Comparison of ENCODE assay signal across 11 mouse cellular contexts in the genomic region with DNA sequence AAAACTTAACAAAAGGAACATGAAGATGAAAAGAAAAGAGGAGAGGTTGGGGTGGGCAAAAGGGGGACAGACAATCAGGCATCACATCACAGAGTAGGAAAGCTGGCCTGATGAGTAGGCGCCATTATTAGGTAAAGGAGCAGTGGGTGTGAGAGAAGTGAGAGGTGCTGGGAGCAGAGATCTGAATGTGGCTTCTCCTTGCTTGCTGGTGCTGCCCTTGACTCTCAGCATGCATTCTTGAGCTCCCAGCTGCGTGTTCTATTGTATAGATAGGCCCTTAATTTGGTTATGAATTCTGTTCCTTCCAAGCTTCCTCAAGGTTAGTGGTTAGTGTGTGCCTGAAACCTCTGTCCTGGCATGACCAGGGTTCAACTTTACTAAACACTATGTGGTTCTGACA.
"Had no signal": no experiment of that assay in that cellular context is flagged by ENCODE, and none has a peak within 500 bp of the region (broad histone marks: within the 10 kb centered on the region; RNA-seq: fewer than 3 reads in every experiment).

No protein-coding gene starts in this region.

- DNase-seq: gastrocnemius, postnatal 25 days; heart, adult 18-20 months; heart, postnatal 10 days; kidney, adult 11 months; kidney, adult 2 months; kidney, adult 9 months; kidney, postnatal 14 days; kidney, postnatal 36 days; layer of hippocampus, adult 9-11 months; layer of hippocampus, postnatal 36 days; left cerebral cortex, postnatal 4 days had no signal
